21 mouse cellular contexts compared by ENCODE assay signal in the genomic region with DNA sequence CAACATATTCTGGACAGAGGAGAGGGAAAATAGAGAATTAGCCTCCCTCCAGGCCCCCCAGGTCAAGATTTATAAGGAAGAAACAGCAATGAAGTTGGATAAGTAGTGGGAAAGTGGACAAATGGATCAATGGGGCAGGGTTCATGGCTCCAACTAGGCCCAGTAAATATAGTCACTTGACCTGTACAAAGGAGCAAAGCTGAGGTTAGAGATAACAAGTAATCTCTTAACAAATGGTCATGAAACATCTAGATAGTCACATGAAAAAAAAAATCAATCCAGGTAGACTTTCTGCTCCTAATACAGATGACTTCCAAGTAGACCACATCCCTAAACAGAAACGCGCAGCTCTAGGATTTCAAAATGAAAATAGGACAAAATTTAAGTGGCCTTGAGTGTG.
DNase-seq lines count a peak whose midpoint lies in the region; ATAC-seq and TF ChIP-seq lines count a peak whose summit lies in the region.
"Had no signal": no experiment of that assay in that cellular context is flagged by ENCODE, and none has a peak within 500 bp of the region (broad histone marks: within the 10 kb centered on the region; RNA-seq: fewer than 3 reads in every experiment).

No protein-coding gene starts in this region.

- H3K36me3 ChIP-seq in intestine, postnatal 0 days (ENCODE audit: control insufficient read depth, insufficient read depth) = no peaks in the 10 kb centered on the region
- H3K36me3 ChIP-seq in intestine, embryonic 16.5 days (ENCODE audit: control insufficient read depth, insufficient read depth, low read length) = no peaks in the 10 kb centered on the region
- H3K36me3 ChIP-seq in liver, embryonic 16.5 days (ENCODE audit: control insufficient read depth, insufficient read depth) = no peaks in the 10 kb centered on the region
- no peaks in the 10 kb centered on the region for H3K36me3 ChIP-seq in liver, embryonic 11.5 days (ENCODE audit: control insufficient read depth, insufficient read depth, low read length)
- H3K36me3 ChIP-seq: embryonic facial prominence, embryonic 13.5 days; embryonic facial prominence, embryonic 15.5 days; forebrain, embryonic 10.5 days; forebrain, embryonic 12.5 days had no signal

- ATAC-seq in intestine, postnatal 0 days = 0 out of 2 replicates have a peak, but pooled peaks have one; percentile 20
- no peak for ATAC-seq in intestine, embryonic 16.5 days
- ATAC-seq in liver, embryonic 16.5 days (ENCODE audit: low read depth) = peak; percentile 36; the same call in 1 of the 2 replicates
- ATAC-seq in liver, embryonic 11.5 days (replicated peaks; ENCODE audit: low FRiP score) = no peak
- ATAC-seq: forebrain, embryonic 14.5 days; forebrain, embryonic 16.5 days had no signal

- H3K27ac ChIP-seq in intestine, postnatal 0 days (ENCODE audit: low read depth, low read length) = no peak overlapping the region
- H3K27ac ChIP-seq in intestine, embryonic 16.5 days (ENCODE audit: low read length) = no peak overlapping the region
- peak overlapping the region; percentile 57 for H3K27ac ChIP-seq in liver, embryonic 16.5 days (ENCODE audit: low read length)
- no peak overlapping the region for H3K27ac ChIP-seq in liver, embryonic 11.5 days (ENCODE audit: low read depth, low read length)
- H3K27ac ChIP-seq: embryonic facial prominence, embryonic 13.5 days; embryonic facial prominence, embryonic 15.5 days; forebrain, embryonic 10.5 days; forebrain, embryonic 12.5 days had no signal

- no peaks in the 10 kb centered on the region for H3K27me3 ChIP-seq in intestine, postnatal 0 days (replicated peaks; ENCODE audit: control insufficient read depth, insufficient read depth, low read length)
- H3K27me3 ChIP-seq in intestine, embryonic 16.5 days (replicated peaks; ENCODE audit: control insufficient read depth, insufficient read depth, low read length) = no peaks in the 10 kb centered on the region
- H3K27me3 ChIP-seq in liver, embryonic 16.5 days (ENCODE audit: control insufficient read depth, insufficient read depth, low read depth, low read length) = no peaks in the 10 kb centered on the region
- H3K27me3 ChIP-seq in liver, embryonic 11.5 days (replicated peaks; ENCODE audit: control insufficient read depth, insufficient read depth, low read length) = no peaks in the 10 kb centered on the region
- H3K27me3 ChIP-seq: embryonic facial prominence, embryonic 13.5 days; embryonic facial prominence, embryonic 15.5 days; forebrain, embryonic 12.5 days had no signal

- no peak overlapping the region for H3K4me2 ChIP-seq in intestine, postnatal 0 days (replicated peaks; ENCODE audit: low read depth)
- no peak overlapping the region for H3K4me2 ChIP-seq in intestine, embryonic 16.5 days (ENCODE audit: low read depth, low read length)
- no peak overlapping the region for H3K4me2 ChIP-seq in liver, embryonic 16.5 days (ENCODE audit: low read depth, low read length)
- H3K4me2 ChIP-seq in liver, embryonic 11.5 days = no peak overlapping the region
- H3K4me2 ChIP-seq: embryonic facial prominence, embryonic 13.5 days; embryonic facial prominence, embryonic 15.5 days; forebrain, embryonic 12.5 days had no signal

- no peak for DNase-seq in liver, embryonic 11.5 days (ENCODE audit: low spot score)
- DNase-seq: adrenal gland, adult 2 months; adrenal gland, postnatal 10 days; adrenal gland, postnatal 25 days; cerebellum, adult 11 months; cerebellum, adult 18-20 months; cerebellum, adult 8-10 months; cerebellum, adult 9-11 months; cerebellum, postnatal 14 days; cerebellum, postnatal 36 days; embryo, embryonic 11 days had no signal

- H3K9me3 ChIP-seq in intestine, postnatal 0 days (ENCODE audit: control insufficient read depth) = no peaks in the 10 kb centered on the region
- H3K9me3 ChIP-seq in intestine, embryonic 16.5 days (ENCODE audit: control insufficient read depth, low read length) = 0 out of 2 replicates have a peak, but pooled peaks cover 3% of the 10 kb centered on the region
- no peaks in the 10 kb centered on the region; the same call in 1 of the 2 replicates for H3K9me3 ChIP-seq in liver, embryonic 16.5 days (replicated peaks; ENCODE audit: control insufficient read depth, low read length)
- no peaks in the 10 kb centered on the region for H3K9me3 ChIP-seq in liver, embryonic 11.5 days (ENCODE audit: control insufficient read depth, low read length)
- H3K9me3 ChIP-seq: embryonic facial prominence, embryonic 13.5 days; embryonic facial prominence, embryonic 15.5 days; forebrain, embryonic 10.5 days; forebrain, embryonic 12.5 days had no signal

- H3K9ac ChIP-seq in intestine, postnatal 0 days (ENCODE audit: low read depth, low read length) = no peak overlapping the region
- H3K9ac ChIP-seq in intestine, embryonic 16.5 days (ENCODE audit: low read depth, low read length) = no peak overlapping the region
- H3K9ac ChIP-seq in liver, embryonic 16.5 days (ENCODE audit: low read depth, low read length) = no peak overlapping the region
- H3K9ac ChIP-seq in liver, embryonic 11.5 days (ENCODE audit: low read depth, low read length) = no peak overlapping the region
- H3K9ac ChIP-seq: embryonic facial prominence, embryonic 13.5 days; embryonic facial prominence, embryonic 15.5 days; forebrain, embryonic 12.5 days had no signal

- no peak for TF ChIP-seq CTCF in intestine, postnatal 0 days (IDR thresholded peaks at IDR 0.05; ENCODE audit: low read depth)

- H3K4me1 ChIP-seq in intestine, postnatal 0 days (replicated peaks; ENCODE audit: control insufficient read depth, insufficient read depth, low read length) = no peaks in the 10 kb centered on the region
- H3K4me1 ChIP-seq in intestine, embryonic 16.5 days (ENCODE audit: control insufficient read depth, insufficient read depth, low read length) = no peaks in the 10 kb centered on the region
- H3K4me1 ChIP-seq in liver, embryonic 16.5 days (ENCODE audit: control insufficient read depth, low read depth, low read length) = no peaks in the 10 kb centered on the region
- H3K4me1 ChIP-seq in liver, embryonic 11.5 days (replicated peaks; ENCODE audit: control insufficient read depth, insufficient read depth, low read length) = no peaks in the 10 kb centered on the region
- H3K4me1 ChIP-seq: embryonic facial prominence, embryonic 13.5 days; embryonic facial prominence, embryonic 15.5 days; forebrain, embryonic 10.5 days; forebrain, embryonic 12.5 days had no signal

- 68% methylated on average over 2 of the region's 2 CpGs for WGBS in intestine, postnatal 0 days
- 84% methylated on average over 2 of the region's 2 CpGs for WGBS in intestine, embryonic 16.5 days
- WGBS in liver, embryonic 16.5 days (ENCODE audit: insufficient replicate concordance) = 64% methylated on average over 2 of the region's 2 CpGs
- 98% methylated on average over 2 of the region's 2 CpGs for WGBS in liver, embryonic 11.5 days

- H3K4me3 ChIP-seq in intestine, postnatal 0 days (ENCODE audit: low read depth, low read length) = no peak overlapping the region
- no peak overlapping the region for H3K4me3 ChIP-seq in intestine, embryonic 16.5 days (ENCODE audit: low read length)
- no peak overlapping the region for H3K4me3 ChIP-seq in liver, embryonic 16.5 days (ENCODE audit: low read depth, low read length)
- H3K4me3 ChIP-seq in liver, embryonic 11.5 days (ENCODE audit: low read depth, low read length) = no peak overlapping the region
- H3K4me3 ChIP-seq: embryonic facial prominence, embryonic 13.5 days; embryonic facial prominence, embryonic 15.5 days; erythroblast, embryonic 14.5 days; forebrain, embryonic 10.5 days; forebrain, embryonic 12.5 days had no signal

Comparison
In these comparisons a context has a peak if more than half of its experiments do, and no peak if none do; other contexts are left out.
1. ATAC-seq: peak in intestine, postnatal 0 days (single experiment) and liver, embryonic 16.5 days (single experiment); none in intestine, embryonic 16.5 days (single experiment) and liver, embryonic 11.5 days (single experiment).